Mouse (Mus musculus) hindbrain, embryonic 11.5 days (tissue): ENCODE measurements at regions not wholly inside any gene's neighbourhood (a gene's known extent, or its start where the extent isn't known, plus 50 kb on each side); places are given as distances from the start of the nearest gene placed in this dataset.

ENCODE experiments used
- ATAC-seq: fragments of 200-750 bp; cut with Nextera tagmentation; 2 replicates; pipeline ENCODE4 v1.8.0; 2017; ENCODE audit warnings: mild to moderate bottlenecking, moderate TSS enrichment, moderate library complexity; ENCODE audit not compliant: low FRiP score
- DNase-seq: peaks from one replicate; pipeline ENCODE4 v3.0.0-alpha.2; 2015; ENCODE audit warnings: low spot score
- H3K27ac ChIP-seq: fragments of 300-500 bp; sonication (generic); 2 replicates; pipeline ENCODE4 v1.5.1; 2014; ENCODE audit warnings: mild to moderate bottlenecking, low read depth, low read length
- H3K27me3 ChIP-seq: fragments of 300-500 bp; sonication (generic); 2 replicates; pipeline ENCODE4 v1.6.1; 2014; ENCODE audit warnings: mild to moderate bottlenecking, low read length, moderate library complexity, mixed read lengths; ENCODE audit not compliant: control insufficient read depth, insufficient read depth
- H3K36me3 ChIP-seq: fragments of 300-500 bp; sonication (generic); 2 replicates; pipeline ENCODE4 v1.6.1; 2014; ENCODE audit warnings: mild to moderate bottlenecking, low read length, moderate library complexity, mixed read lengths; ENCODE audit not compliant: control insufficient read depth, insufficient read depth
- H3K4me1 ChIP-seq: fragments of 300-500 bp; sonication (generic); replicated peaks from 2 replicates; pipeline ENCODE4 v1.6.1; 2014; ENCODE audit warnings: low read length, mixed read lengths; ENCODE audit not compliant: control insufficient read depth, insufficient read depth
- H3K4me2 ChIP-seq: fragments of 300-500 bp; sonication (generic); replicated peaks from 2 replicates; pipeline ENCODE4 v1.6.1; 2014; ENCODE audit warnings: mild to moderate bottlenecking, low read depth, low read length
- H3K4me3 ChIP-seq: fragments of 300-500 bp; sonication (generic); 2 replicates; pipeline ENCODE4 v1.5.1; 2014; ENCODE audit warnings: low read depth, low read length
- H3K9ac ChIP-seq: fragments of 300-500 bp; sonication (generic); 2 replicates; pipeline ENCODE4 v1.6.1; 2014; ENCODE audit warnings: low read depth, low read length
- H3K9me3 ChIP-seq: fragments of 300-500 bp; sonication (generic); 2 replicates; pipeline ENCODE4 v1.6.1; 2016; ENCODE audit warnings: low read length; ENCODE audit not compliant: control insufficient read depth
- WGBS: fragments of 180-500 bp; shearing (Covaris S2); extraction: QIAGEN DNeasy Blood & Tissue Kit; methylation state at CpG from one replicate; pipeline ENCODE4 v1.1.7; 2014; 5-methylcytosine and 5-hydroxymethylcytosine counted together

DNA sequence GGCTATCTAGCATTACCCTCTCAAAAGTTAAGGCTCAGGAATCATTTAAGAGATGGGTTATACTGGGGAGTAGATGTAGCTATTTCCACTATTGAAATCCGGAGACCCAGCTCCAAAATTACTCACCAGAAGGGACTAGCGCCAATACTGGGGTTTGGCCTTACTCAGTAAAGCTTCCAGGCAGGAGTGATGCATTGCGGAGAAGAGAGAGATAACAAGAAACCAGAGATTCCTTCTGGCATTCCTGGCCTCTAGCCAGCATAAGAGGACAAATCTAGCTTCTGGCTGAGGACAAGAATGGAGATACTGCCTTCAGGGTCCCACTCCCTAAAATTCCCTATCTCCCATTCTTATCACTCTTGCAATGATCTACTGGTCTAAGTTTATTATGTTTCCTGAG is 95.7 kb upstream of the Zbtb20 start:
- Histone ChIP-seq H3K4me1 (0 out of 2 replicates have a peak, but pooled peaks cover 3% of the 10 kb centered on the region), H3K4me2 (no peak overlapping the region), H3K27ac (no peak overlapping the region), H3K27me3 (no peaks in the 10 kb centered on the region), H3K4me3 (no peak overlapping the region), H3K9me3 (no peaks in the 10 kb centered on the region), H3K36me3 (no peaks in the 10 kb centered on the region), H3K9ac (no peak overlapping the region)
- DNase-seq (no peak), ATAC-seq (no peak)
- WGBS, result 93% methylated on average over 3 of the region's 3 CpGs

- DNase-seq (no peak), ATAC-seq (no peak)
- Histone ChIP-seq H3K27me3 (no peaks in the 10 kb centered on the region), H3K4me1 (no peaks in the 10 kb centered on the region), H3K36me3 (no peaks in the 10 kb centered on the region), H3K9ac (no peak overlapping the region), H3K27ac (no peak overlapping the region), H3K9me3 (no peaks in the 10 kb centered on the region), H3K4me2 (no peak overlapping the region), H3K4me3 (no peak overlapping the region)
- 83% methylated on average over 2 of the region's 2 CpGs for WGBS
Measured at GRCm38 (mm10) chr16:42772640-42773039, 103.0 kb upstream of the Zbtb20 start.

GRCm38 (mm10) chr16:42770199-42770598 is 105.5 kb upstream of the Zbtb20 start:
- no peak overlapping the region for H3K9ac ChIP-seq
- 80% methylated on average over 1 of the region's 1 CpGs for WGBS

DNA sequence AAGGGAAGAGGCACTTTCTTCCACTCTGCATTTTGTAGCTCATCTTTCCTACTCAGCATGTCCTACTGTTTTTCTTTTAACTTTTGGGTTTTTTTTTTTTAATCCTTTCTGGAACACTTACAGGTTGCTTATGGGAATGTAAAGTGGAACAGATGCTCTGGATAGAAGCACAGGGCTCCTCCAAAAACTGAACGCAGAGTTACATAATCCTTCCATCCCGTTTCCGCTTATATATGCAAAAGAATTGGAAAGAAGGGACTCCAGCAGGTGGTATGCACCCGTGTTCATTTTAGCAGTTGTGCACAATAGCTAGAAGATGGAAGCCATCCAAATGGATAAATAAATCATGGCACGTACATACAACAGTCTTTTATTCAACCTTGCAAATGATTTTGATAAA is 127.0 kb upstream of the Zbtb20 start:
- no peak for DNase-seq

More at GRCm38 (mm10) chr16:42770199-42770598, 105.5 kb upstream of the Zbtb20 start:
- H3K9me3 ChIP-seq, result no peaks in the 10 kb centered on the region
- no peak overlapping the region for H3K4me2 ChIP-seq
- no peak overlapping the region for H3K27ac ChIP-seq
- no peaks in the 10 kb centered on the region for H3K36me3 ChIP-seq
- no peak overlapping the region for H3K4me3 ChIP-seq
- H3K4me1 ChIP-seq, result no peaks in the 10 kb centered on the region
- H3K27me3 ChIP-seq, result no peaks in the 10 kb centered on the region
- no peak for DNase-seq
- ATAC-seq, result no peak

DNA sequence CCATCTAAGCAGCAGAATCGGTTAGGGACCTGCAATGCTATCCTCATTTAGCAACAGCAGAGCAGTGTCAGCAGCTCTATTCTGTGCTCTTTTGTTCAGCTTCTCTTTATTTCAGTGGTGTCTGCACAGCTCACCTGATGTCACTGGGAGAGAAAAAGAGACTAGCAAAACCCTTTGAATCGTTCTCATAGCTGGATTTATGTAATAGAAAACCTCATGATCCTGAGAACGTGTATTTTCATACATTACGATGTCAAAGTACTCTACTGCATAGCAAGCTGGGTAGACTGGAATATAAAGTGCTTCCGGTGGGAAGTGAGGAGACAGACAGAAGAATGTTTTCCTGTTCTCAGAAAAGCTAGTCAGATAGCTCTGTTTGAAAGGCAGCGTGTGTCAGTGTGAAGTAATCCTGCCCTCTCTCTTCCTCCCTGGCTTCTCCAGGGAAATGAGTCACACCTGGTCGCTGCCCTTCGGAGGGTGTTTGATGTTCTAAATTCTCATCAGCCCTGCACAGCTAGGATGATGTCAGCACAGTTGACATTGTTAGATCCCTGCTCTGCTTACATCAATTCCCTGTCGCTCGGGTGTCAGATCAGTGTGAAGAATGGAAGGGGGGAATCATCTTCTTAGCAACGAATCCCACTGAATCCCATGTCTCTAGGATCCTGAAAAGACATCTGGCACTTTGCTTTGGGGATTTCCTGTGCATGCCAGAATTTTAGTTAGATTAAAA is 129.6 kb upstream of the Zbtb20 start:
- no peaks in the 10 kb centered on the region for H3K27me3 ChIP-seq
- no peaks in the 10 kb centered on the region for H3K36me3 ChIP-seq
- peak overlapping the region; percentile 39; the same call in 1 of the 2 replicates for H3K27ac ChIP-seq
- no peaks in the 10 kb centered on the region for H3K9me3 ChIP-seq
- no peaks in the 10 kb centered on the region for H3K4me1 ChIP-seq
- no peak overlapping the region for H3K4me2 ChIP-seq
- no peak overlapping the region for H3K4me3 ChIP-seq
- ATAC-seq (no peak), DNase-seq (peak; percentile 17)
- H3K9ac ChIP-seq, result no peak overlapping the region
- WGBS, result 61% methylated on average over 11 of the region's 11 CpGs

More for the DNA sequence above, 127.0 kb upstream of the Zbtb20 start:
- H3K4me1 ChIP-seq, result no peaks in the 10 kb centered on the region
- no peaks in the 10 kb centered on the region for H3K27me3 ChIP-seq
- H3K9me3 ChIP-seq, result no peaks in the 10 kb centered on the region
- H3K27ac ChIP-seq, result no peak overlapping the region
- WGBS, result 89% methylated on average over 5 of the region's 5 CpGs
- H3K4me2 ChIP-seq, result no peak overlapping the region
- ATAC-seq, result no peak
- no peaks in the 10 kb centered on the region for H3K36me3 ChIP-seq
- H3K4me3 ChIP-seq, result no peak overlapping the region
- no peak overlapping the region for H3K9ac ChIP-seq

DNA sequence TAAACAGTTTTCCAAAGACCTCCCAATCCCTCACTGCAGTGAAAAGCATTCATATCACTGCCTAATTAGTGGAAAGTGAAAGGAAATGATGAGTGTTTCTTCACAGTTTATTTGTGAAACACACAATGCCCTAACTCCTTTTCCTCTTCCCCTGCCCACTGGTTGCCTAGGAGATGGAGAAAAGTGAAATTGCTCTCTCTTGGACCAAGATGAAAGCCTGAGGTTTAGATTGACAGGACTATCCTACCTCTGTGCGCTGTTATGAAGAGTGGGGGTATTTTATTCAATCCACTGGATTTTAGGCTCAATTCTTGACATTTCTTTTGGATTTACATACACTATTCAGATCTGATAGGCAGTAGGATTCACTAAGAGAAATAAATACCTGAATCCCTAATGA is 132.1 kb upstream of the Zbtb20 start:
- 89% methylated on average over 1 of the region's 1 CpGs for WGBS
- H3K9ac ChIP-seq, result no peak overlapping the region
- H3K4me3 ChIP-seq, result no peak overlapping the region
- H3K9me3 ChIP-seq, result no peaks in the 10 kb centered on the region
- no peak for ATAC-seq
- no peaks in the 10 kb centered on the region for H3K27me3 ChIP-seq
- no peaks in the 10 kb centered on the region for H3K36me3 ChIP-seq
- no peak overlapping the region for H3K27ac ChIP-seq
- H3K4me2 ChIP-seq, result no peak overlapping the region
- DNase-seq, result no peak
- no peaks in the 10 kb centered on the region for H3K4me1 ChIP-seq

- Histone ChIP-seq H3K27ac (no peak overlapping the region), H3K36me3 (no peaks in the 10 kb centered on the region), H3K4me3 (no peak overlapping the region), H3K4me2 (no peak overlapping the region), H3K9ac (no peak overlapping the region), H3K27me3 (no peaks in the 10 kb centered on the region), H3K9me3 (no peaks in the 10 kb centered on the region), H3K4me1 (no peaks in the 10 kb centered on the region)
- DNase-seq (no peak), ATAC-seq (no peak)
- 76% methylated on average over 2 of the region's 2 CpGs for WGBS
Measured at GRCm38 (mm10) chr16:42743120-42743519, 132.6 kb upstream of the Zbtb20 start.

GRCm38 (mm10) chr16:42727826-42728225 is 147.9 kb upstream of the Zbtb20 start:
- Histone ChIP-seq H3K4me3 (no peak overlapping the region), H3K9ac (no peak overlapping the region), H3K4me1 (no peaks in the 10 kb centered on the region), H3K9me3 (no peaks in the 10 kb centered on the region), H3K27me3 (no peaks in the 10 kb centered on the region), H3K4me2 (no peak overlapping the region), H3K27ac (no peak overlapping the region), H3K36me3 (no peaks in the 10 kb centered on the region)
- ATAC-seq (no peak), DNase-seq (no peak)
- 93% methylated on average over 7 of the region's 7 CpGs for WGBS

GRCm38 (mm10) chr16:42719915-42720314 is 155.8 kb upstream of the Zbtb20 start:
- Histone ChIP-seq H3K27ac (no peak overlapping the region), H3K4me3 (no peak overlapping the region), H3K9ac (no peak overlapping the region), H3K27me3 (no peaks in the 10 kb centered on the region), H3K36me3 (no peaks in the 10 kb centered on the region), H3K4me2 (no peak overlapping the region), H3K4me1 (0 out of 2 replicates have a peak, but pooled peaks cover 3% of the 10 kb centered on the region), H3K9me3 (no peaks in the 10 kb centered on the region)
- 61% methylated on average over 3 of the region's 3 CpGs for WGBS
- ATAC-seq (no peak), DNase-seq (no peak)
